Mouse (Mus musculus): ENCODE results near the gene Pou6f1. TPM values are rescaled to one million over a fixed set of nuclear protein-coding genes. Genes with fewer than 3 reads are reported as not detected.

Pou6f1 gene
- 10 to 100 TPM; 13.1 to 16.4 TPM for total RNA-seq (2021)
- long read RNA-seq, experiment 1, partial matches to known transcripts = 2 of 14 reads
- long read RNA-seq, experiment 1, other reads (novel, unspliced or antisense) = 11 of 14 reads
- long read RNA-seq, experiment 2, partial matches to known transcripts = 1 of 10 reads
- long read RNA-seq, experiment 2, other reads (novel, unspliced or antisense) = 9 of 10 reads

DNA sequence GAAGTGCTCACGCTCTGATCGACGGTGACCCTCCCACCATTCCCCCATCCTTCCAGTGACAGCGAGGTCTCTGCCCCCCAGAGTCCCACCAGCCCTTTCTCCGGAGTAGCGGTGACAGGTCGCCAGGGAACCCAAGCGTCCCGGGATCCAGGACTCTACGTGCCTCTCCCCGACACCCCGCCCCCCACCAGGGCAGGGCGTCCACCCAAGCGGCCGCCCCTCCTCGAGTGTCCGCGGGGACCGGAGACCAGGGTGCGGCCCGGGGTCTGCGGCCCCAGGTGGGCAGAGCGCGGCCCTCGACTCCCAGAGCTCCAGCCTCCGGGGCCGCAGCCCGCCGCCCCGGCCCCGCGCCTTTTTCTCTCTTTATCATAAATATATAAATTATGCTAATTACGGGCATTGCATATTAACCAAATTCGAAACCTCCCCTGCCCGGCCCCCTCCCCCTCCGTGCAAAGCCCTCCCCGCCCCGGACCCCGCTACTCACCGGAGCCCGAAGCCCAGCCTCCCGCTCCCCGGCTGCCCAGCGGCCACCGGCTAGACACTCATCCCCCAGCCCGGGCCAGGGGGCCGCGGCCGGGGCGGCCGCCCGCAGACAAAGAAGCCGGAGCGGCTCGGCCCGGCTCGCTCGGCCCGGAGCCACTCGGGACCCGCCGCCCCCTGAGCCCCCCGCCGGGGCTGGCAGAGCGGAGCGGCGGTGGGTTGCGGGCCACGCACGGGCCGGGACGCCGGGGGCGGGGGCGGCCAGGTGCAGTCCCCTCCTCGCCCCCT is at the start of gene Pou6f1:
Gene Pou6f1, minus strand, starts transcription at position 709 of the 771 bp plus-strand sequence.
- DNase-seq (ENCODE audit: low spot score in 2 of 2) = peak; percentile 56 to 62

DNA sequence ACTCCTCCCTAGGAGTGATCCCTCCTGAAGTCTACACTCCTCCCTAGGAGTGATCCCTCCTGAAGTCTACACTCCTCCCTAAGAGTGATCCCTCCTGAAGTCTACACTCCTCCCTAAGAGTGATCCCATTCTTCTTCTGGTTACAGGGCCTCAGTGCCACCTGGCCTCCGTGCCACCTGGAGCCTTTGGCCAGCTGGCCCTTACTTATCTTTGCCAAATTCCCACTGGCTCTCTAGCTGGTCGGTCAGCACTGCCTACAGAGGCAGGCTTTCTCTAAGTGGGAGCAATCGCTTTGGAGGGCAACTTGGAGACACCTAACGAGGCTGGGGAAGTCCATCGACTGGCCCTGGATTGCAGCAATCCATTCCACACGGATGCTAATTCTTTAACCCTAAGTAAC is 46.4 kb upstream of the Pou6f1 start:
- DNase-seq (ENCODE audit: low spot score in 2 of 2) = no peak

DNA sequence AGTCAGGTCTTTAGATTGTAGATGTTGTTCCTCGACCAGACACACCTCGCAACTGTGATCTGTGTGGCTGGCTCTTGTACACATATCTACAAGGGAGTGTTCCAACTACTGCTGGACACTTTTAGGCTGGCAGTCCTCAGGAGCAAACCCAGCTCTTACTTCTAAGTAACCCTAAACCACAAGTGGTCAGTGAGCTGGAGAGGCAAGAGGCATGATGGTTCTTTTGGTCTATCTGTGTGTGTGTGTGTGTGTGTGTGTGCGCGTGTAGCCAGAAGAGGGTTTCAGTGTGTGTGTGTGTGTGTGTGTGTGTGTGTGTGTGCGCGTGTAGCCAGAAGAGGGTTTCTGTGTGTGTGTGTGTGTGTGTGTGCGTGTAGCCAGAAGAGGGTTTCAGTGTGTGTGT is 42.7 kb upstream of the Pou6f1 start:
- no peak for DNase-seq (ENCODE audit: low spot score in 2 of 2)

DNA sequence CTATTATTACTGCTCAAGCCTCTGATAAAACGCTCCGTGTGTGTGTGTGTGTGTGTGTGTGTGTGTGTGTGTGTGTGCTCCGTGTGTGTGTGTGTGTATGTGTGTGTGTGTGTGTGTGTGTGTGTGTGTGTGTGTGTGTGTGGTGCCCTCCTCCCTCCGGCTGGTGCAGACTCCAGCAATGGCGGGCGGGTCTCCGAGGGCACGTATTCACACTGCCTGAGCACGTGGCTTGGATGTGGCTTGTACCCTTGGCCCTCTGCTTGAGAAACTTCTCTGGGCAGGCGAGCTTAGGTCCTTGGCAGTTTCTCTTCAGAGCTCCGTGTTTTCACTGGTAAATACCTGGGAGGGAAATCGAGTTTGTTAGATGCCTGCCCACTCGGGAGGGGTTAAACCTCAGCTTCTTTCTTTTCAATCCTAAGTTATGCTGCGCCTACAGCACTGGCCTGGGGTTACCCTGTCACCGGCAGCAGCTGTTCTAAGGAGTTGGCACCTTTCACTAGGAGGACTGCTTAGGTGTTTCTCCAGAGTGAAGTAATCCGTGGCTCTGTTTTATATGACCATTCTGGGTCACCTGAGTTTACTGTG is 41.5 kb upstream of the Pou6f1 start:
- DNase-seq (ENCODE audit: low spot score in 2 of 2) = peak in 1 of 2 experiments; percentile 16

DNA sequence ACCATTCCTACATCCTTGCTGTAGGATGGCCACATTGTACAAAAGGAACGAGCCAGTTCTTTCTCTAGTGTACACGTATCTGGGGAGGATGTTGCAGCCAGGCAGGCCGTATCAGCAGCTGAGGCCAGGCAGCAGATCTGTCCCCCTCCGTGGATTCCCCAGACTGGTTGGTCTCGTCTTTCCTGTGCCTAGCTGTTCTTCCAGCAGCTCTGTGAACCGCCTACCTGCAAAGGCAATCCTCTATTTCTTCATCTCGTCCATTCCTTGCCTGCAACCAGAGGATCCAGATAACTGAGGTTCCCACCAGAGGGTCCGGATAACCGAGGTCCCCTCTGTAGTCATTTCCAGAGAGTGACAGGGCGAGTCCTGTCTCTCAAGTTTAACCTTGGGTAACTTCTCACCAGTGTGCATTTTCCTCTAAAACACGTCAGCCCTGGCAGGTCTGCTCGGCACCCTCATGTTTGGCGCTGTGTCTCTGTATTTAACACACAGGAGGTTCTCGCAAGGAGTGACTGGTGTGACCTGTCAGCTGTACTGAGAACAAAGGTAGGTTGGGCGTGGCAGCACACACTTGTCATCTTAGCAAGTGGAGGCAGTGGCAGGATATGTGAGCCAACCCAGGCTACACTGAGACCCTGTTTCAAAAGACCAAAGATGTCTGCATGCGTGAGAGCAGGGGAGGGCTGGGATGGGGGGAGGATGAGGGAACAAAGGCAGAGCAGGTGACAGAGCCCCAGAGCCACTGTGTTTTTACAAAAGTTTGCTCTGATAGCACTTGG is 40.4 kb upstream of the Pou6f1 start:
- no peak for DNase-seq (ENCODE audit: low spot score in 2 of 2)

DNA sequence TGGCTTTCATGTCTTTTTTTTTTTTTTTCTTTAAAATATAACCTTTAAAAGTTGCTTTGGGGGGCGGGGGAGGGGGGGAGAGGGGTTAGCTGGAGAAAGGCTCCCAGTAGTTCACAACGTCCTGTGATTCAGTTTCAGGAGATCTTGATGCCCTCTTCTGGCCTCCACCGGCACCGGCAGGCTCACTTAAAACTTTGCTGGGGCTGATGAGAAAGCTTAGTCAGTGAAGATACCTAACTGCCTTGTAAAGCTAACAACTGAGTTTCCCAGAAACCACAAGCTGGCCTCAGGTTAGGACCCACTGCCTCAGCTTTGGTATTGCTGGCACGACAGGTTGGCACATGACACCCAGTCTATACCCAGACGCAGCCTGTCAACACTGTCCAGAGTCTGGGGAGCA is 37.9 kb upstream of the Pou6f1 start:
- no peak for DNase-seq (ENCODE audit: low spot score in 2 of 2)

DNA sequence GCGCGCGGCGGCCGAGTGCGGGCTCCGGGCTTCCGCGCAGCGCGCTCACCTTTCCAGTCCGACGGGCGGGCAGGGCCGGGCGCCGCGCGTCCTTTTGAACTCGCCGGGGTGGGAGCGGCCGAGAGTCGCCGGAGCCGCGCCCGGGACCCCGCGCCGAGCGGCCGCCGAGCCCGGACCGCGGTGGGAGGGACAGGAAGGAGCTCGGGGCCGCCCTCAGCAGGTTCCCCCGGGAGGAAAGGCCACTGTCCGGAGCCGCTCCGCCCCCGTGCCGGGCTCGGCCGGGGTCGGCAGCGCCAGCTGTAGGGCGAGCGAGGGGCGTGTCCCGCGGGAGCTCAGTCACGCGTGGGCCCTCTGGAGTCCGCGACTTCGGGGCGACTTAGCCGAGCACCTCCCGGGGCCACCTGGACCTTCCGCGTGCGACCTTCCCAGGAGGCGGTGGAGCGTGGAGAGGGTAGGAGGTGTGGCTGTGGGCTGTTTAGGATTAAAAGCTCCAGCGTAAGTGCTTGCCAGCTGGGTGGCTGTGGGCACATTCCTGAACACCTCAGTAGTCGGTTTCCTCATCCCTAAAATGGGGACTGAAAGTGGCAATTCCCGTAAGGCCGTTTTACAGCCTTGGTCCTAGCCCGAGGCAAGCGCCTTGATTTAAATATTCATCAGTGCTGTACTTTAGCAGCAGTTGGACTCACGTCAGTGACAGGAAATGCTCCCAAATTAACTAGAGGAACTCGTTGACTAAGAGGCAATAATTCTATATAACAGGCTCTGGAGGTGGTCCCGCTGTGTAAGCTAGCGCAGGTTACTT is 37.1 kb upstream of the Pou6f1 start, which contains the start of gene Smagp:
Gene Smagp, minus strand, starts transcription at position 241 of the 802 bp plus-strand sequence.
- DNase-seq (ENCODE audit: low spot score in 2 of 2) = peak; percentile 58 to 67

DNA sequence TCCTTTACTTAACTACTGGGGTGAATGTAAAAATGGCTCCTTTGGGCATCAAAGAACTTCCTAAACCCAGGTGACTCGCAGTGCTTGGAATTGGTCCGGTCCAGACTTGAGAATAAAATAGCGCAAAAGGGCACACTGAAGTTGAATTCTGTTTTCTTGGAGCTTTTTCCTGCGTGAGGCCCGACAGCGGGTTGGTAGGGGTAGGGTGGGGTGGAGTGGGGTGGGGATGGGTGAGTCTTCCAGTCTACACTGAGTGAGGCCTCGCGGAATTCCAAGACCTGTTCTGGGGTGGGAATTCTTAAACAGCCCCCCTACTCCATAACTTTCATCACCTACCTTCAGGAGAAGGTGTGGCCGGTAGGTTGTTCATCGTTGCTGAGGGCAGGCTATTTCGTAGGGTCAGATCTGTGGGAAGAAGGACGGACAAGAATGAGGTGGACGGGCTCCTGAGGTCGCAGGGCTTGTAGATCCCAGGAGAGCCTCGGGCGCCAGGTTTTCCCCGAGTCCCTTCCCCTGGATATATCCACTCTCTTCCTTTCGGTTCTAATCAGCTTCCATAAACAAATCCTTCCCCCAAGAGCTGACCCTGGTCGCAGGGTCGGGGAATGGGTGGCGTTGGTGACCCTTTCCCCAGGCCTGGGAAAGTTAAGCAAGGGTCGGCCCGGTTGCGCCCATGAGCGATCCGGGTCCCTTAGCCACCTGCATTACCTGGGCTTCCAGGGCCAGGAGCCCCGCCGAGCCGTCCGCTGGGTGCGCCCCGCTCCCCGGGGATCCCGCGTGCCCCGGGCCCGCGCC is 36.3 kb upstream of the Pou6f1 start:
- no peak for DNase-seq (ENCODE audit: low spot score in 2 of 2)

DNA sequence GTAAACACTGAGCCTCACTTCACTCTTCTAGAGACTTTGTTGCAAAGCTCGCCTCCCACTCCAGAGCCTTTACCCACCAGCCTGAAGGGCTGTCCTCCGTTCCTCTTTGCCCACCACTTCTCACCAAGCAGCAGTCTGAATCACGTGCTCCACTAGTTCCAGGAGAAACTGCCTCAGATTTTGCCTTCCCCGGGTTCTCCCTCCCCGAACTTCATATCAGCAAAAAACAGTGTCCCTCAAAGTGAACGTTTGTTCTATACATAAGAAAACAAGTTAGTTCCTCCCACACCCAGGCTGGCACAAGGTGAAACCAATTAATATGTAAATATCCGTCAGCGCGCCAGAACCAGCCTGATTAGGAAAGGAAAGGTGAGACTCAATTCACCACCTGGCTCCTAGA is 35.5 kb upstream of the Pou6f1 start:
- DNase-seq (ENCODE audit: low spot score in 2 of 2) = no peak

DNA sequence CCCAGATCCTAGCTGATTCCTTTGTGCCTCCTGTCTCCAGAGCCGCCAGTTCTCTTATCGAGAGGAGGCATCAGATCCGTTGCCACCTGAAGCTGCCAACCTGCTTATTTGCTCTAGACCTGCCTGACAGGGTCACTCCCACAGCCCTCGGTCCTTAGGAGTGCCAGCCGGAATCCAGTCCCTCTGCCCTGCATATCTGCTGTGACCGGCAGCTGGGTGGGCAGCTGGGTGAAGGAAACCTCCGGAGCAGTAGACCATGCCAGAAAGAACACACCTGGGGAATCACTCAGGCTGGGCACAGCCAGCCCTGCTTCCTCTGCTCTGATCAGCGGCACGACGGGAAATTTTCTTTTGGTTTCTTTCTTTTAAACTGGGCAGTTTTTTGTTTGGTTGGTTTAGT is 33.6 kb upstream of the Pou6f1 start:
- DNase-seq (ENCODE audit: low spot score in 2 of 2) = no peak

DNA sequence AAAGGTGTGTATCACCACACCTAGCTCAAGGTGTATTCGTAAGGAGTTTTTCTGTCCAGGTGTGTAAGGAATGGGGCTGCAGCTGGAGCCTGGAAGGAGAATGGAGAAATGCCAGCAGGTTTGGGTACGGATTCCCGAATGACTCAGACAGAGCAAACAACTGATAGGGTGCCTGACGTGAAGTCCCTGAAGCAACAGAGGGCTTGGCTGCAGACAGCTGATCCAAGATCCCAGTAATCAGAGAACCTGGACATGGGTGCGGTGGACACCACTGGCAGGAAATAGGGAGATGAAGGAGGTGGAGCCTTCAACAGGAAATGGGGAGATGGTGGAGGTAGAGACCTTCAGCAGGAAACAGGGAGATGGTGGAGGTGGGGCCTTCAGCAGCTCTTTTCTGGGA is 32.5 kb upstream of the Pou6f1 start:
- DNase-seq (ENCODE audit: low spot score in 2 of 2) = no peak

DNA sequence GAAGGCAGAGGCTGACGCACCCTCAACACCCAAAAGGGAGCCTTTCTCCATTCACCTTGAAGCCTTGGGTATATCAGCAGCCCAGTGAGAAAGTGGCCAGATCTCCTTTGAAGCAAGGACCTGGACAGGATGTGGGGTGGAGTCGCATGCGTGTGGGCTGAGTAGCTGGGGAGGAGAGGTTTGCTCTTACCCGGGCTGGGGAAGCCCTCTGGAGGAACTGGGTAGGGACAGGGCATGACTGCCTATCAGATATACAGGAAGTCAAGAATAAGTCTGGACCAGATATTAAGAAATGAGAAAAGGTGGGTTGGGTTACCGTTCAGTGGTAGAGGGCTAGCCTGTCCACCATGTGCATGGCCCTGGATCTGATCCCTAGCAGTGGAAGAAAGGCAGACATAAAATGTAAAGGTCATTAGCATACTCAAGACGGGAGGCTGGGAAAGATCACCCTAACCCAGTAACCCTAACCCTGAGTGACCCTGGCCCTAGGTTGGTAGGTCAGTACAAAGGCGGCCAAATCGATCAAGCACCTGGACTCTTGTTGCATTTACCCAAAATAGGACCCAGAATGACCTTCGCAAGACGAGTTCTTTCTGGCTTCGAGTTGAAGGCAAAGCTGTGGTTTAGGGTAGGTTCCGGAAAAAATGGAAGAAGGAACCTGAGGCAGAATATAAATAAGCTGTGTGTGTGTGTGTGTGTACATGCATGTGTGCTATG is 31.8 kb upstream of the Pou6f1 start:
- DNase-seq (ENCODE audit: low spot score in 2 of 2) = no peak

DNA sequence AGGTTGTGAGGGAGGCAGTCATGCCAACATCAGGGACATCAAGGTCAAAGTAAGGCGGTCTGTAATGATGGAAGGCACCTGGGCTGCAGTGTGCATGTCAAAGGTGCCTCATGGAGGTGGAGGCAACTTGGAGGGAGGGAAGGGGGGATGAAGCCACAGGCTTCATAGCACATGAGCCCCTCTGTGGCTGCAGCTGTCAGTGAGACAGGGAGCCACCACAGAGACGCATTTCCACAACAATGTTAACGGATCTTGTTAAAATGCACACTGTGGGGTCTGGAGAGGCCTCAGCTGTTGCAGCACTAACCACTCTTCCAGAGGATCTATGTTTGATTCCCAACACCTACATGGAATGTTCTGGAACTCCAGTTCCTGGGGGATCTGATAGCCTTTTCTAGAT is 30.3 kb upstream of the Pou6f1 start:
- no peak for DNase-seq (ENCODE audit: low spot score in 2 of 2)

DNA sequence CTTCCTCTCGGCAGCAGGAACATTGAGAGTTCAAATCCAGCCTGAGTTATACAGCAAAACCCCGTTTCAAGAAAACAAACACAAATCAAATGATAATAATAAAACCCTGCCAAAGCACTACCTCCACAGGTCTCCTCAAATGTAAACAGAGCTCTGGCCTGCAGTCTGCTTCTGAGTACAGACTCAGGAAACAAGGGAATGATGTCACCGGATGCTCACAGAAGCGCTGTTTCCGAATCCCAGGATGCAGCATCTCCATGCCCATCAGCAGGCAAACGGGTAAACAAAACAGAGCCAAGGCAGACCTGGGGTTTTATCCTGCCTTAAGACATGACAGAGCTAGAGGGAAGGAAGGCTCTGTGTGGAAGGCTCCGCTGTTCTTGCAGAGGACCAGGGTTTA is 29.0 kb upstream of the Pou6f1 start:
- no peak for DNase-seq (ENCODE audit: low spot score in 2 of 2)

DNA sequence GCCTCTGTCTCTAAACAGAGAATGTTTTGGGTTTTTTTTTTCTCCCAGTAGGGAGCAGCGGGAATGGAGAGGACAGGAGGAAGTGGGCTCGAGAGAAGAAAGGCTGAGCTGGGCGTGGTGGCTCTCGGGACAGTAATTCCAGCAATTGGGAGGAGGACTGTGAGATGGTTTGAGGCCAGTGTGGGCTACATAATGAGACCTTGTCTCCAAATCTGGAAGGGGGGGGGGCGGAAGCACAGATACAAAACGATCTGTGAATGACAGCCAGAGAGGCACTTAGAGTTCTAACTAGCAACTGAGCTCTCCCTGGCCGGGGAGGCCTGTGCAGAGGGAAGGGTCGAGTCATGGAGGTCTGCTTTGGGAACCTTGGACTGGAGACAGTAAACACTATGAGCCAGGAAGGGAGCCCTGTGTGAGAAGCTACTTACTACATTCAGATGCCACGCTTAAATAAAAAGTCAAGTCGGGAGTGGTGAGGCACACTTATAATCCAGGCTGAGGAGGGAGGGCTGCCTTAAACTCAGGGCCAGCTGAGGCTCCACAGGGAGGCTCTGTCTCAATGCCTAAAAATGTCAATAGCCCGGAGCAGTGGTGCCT is 28.1 kb upstream of the Pou6f1 start:
- DNase-seq (ENCODE audit: low spot score in 2 of 2) = no peak

DNA sequence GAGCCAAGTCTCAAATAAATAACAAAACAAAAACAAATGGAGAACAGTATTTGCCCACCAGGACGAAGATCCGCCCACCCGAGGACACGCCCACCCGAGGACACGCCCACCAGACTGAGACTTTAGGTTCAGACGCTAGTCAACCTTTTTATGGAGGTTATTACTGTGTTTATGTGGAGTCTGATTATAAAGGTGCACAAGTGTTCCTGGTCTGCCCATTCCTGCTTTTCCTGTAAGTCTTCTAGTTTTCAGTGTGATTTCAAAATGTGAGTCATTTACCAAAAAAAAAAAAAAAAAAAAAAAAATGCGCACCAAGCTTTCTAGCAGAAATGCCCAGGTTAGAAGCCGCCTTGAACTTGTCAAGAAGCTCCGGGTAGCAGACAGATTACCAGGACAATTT is 27.5 kb upstream of the Pou6f1 start:
- DNase-seq (ENCODE audit: low spot score in 2 of 2) = no peak

DNA sequence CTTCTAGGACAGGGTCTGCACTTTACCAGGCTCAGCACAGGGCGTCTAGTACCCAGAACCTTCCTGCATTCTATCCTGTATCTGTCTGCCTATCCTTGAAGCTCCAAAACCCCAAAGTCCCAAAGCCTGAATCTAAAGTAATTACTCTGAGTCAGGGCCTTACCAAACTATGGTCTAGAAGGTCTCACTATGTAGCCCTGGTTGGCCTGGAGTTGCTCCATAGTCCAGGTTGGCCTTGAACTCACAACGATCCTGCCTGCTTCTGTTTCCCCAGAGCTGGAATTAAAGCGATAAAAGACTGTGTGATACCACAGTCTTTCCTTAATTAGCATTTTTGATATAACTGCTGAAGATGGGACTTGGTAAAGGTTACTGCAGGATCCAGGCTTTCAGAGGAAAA is 24.7 kb upstream of the Pou6f1 start:
- no peak for DNase-seq (ENCODE audit: low spot score in 2 of 2)

DNA sequence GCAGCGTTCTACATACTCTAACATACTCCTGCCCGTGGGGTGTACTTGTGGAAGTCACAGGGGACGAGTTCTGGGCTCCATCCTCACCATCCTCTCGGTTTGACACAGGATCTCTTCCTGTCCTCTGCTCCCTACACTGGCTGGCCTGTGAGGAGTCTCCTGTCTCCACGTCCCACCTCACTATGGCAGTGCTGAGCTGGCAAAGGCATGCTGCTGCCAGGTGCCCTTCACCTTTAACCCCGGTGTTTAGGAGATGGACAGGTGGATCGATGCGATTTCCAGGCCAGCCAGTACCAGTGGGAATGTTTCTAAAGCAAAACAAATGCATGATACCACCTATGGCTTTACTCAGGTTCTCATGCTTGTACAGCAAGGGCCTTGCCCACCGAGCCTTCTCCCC is 24.0 kb upstream of the Pou6f1 start:
- no peak for DNase-seq (ENCODE audit: low spot score in 2 of 2)

DNA sequence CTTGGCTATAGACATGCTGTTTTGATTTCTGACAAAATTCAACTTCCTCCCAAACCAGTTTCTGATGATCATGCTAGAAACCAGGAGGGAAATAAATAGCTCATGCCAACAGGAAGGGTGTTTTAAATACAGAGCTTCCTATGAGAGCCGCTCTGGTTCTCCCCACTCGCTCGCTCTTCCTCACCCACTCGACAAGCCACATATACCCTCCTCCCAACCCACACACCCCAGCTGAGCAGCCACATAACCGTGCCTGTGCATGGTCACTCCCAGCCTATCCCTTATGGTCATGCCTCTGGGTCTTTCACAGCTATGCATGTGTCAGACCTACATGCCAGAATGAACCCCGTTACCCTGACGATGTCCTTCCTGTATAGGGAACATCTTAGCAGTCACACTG is 22.4 kb upstream of the Pou6f1 start:
- no peak for DNase-seq (ENCODE audit: low spot score in 2 of 2)

All from adrenal gland, adult 18-20 months (tissue).